Mouse (Mus musculus) adrenal gland, postnatal 14 days (tissue): ENCODE data around the gene Dll3. TPM values are rescaled to one million over a fixed set of nuclear protein-coding genes. Genes with fewer than 3 reads are reported as not detected.

ENCODE experiments used
- DNase-seq: peaks from one replicate; pipeline ENCODE4 v3.0.0; 2021; ENCODE audit warnings: mixed read lengths
- total RNA-seq: library from RNA; stranded (reverse); gene quantifications from 2 replicates; pipeline ENCODE4 v1.2.3, GENCODE M21; 2021

Gene Dll3
- total RNA-seq, 1 experiment from 2014 or later, result 0.41 TPM

DNA sequence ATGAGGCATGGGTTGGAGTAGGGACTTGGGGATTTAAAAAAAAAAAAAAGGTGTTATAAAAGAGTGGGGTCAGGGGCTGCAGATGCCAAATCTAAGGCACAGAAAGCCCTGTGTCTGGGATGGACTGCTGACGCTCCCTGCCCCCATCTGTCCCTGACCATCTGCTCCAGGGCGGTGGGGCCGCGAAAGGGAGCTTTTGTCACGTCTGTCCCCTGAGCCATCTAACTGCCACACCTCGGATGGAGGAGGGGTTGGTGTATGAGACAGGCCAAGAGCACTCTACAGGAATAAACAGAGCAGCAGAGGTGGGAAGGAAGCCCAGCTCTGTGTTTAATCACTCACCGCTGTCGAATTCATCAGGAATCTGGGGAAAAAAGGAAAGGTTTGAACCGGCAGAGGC lies 7.7 kb upstream of the Dll3 start:
- DNase-seq, result no peak

GRCm38 (mm10) chr7:28306216-28306615 lies 4.2 kb upstream of the Dll3 start:
- DNase-seq, result no peak

- peak; percentile 68 for DNase-seq
These were observed 3.6 kb upstream of the Dll3 start for GRCm38 (mm10) chr7:28305641-28306040.

DNA sequence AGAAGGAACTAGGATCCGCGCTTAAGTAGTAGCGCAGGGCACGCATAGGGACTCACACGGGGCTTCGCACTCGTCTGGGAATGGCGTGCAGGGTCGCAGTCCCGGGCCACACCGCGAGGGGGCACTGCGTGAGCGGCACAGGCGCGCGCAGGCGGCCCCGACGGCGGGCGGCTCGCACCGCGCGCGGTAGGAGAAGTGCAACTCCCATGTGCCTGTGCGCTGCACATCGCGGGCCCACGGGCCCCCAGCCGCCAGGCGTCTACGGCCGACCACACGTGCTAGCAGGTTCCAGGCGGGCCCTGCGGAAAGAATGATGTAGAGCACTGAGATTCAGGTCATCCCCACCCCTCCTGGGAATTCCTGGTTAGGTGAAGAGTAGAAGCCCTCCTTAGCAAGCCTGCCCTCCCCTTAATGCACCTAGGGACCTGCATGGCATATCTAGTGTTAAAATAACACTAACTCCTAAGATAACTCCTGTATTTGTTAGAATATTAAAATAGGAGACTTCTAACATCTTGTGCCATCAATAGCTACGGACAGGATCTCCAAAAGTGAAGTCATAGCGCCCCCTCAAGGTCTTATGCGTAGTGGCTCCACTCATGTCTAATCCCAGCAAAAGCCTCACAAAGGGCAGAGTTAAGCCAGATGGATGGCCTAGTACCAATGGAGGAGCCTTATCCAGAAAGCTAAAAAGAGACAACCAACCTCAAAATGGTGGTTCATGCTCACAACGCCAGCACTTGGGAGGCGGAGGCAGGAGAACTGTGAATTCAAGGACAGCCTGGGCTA lies 3.0 kb downstream of the Dll3 start:
- DNase-seq, result peak; percentile 75

GRCm38 (mm10) chr7:28294481-28294880 lies 7.6 kb downstream of the Dll3 start:
- peak; percentile 87 for DNase-seq

DNA sequence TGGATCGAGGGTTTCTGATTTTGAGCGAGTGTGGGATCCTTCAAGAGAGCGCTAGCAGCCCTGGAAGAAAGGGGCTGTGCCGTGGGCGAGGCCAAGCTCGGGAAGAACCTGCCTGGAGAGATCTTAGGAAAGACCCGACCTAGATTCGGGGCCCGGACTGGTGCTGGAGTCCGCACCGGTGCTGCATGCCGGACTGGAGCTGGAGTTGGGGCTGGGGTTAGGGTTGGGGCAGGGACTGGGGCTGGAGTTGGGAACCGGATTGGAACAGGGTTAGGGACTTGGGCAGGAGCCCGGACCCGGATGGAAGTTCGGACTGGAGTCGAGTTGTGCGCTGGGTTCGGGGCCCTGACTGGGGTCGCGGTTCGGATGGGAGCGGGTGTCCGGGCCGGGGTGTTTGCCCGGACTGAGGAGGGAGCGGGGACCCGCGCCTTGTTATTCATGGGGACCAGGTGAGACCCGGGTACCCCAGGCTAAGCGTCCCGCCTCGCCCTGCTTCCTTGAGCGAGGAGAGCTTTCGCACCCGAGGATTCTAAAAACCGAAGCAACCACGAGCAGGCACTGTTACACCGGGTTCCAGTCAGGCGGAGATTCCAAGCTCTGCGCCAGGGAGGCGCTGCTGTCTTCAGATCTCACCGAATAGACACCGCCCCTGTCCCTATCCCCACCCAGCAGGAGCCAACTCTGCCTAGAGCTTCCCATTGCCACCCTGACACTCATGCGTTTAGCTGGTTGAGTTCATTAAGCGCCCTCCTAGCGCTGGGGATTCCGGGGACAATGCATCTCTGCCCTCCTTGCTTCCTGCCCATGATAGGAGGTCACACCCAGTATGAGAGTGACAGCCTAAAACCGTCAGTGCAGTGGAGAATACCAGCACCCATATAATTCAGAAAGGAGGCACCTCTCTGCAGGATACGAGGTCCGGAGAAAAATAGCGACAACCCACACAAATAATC lies 11.1 kb downstream of the Dll3 start, which contains the start of gene Selenov:
TSS of gene Selenov (minus strand) at position 549 of the 953 bp plus-strand sequence.
- peak; percentile 74 for DNase-seq

DNA sequence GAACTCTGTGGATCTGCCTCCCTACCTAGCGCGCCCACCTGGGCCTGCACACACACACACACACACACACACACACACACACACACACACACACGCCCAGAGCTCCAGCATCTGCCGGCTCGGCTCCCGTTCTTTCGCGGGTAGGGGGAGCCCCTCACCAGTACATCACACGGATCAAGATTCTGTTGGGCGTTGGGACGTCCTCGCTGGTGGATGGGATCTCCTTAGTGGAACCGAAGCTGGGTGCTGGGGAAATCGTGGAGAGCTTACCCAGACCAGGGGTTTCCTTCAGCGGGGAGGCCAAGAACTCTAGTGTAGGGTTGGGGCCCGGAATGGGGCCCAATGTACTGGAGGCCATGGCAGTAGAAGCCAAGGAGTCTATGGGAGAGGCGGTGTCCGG lies 11.9 kb downstream of the Dll3 start:
- DNase-seq, result no peak

DNA sequence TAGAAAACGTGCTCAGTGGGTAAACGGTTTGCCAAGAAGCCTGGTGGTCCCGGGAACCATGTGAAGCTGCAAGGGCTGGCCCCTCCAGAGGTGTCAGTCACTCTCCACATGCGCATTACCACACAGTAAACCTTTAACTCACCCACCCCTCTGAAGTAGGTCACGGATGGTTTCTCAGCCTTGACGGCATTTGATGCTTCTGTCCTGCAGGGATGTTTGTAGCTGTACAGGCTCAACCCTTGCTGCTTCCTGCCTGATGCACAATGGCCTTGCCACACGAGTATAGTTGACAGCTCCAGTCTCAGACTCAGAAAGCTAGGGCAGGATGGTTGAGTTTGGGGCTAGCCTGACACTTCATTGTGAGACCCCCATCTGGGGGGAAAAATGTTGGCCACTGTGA lies 21.4 kb downstream of the Dll3 start:
- DNase-seq, result no peak

- DNase-seq, result no peak
These were observed 23.8 kb downstream of the Dll3 start for GRCm38 (mm10) chr7:28278279-28278652.

- DNase-seq, result peak; percentile 97
These were observed 24.3 kb downstream of the Dll3 start, which contains the start of gene Eid2b for GRCm38 (mm10) chr7:28277615-28278278. TSS of gene Eid2b (plus strand) at chr7:28277739.

GRCm38 (mm10) chr7:28277237-28277614 lies 24.8 kb downstream of the Dll3 start:
- DNase-seq, result no peak

DNA sequence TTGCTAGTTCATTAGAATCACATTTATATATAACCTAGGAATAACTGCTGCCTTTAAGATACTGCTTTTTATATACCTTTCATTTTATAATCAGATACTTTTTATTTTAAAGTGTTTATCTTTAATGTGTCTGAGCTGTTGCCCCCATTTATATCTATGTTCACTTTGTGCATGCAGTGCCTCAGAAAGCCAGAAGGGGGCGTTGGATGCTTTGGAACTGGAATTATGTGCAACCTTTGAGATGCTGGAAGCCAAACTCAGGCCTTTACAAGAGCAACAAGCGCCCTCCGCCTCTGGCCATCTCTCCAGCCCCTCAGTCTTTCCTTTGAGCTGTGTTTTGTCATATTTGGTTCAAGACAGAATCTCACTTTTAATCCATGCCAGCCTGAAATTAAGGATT lies 30.3 kb downstream of the Dll3 start:
- no peak for DNase-seq

- peak; percentile 21 for DNase-seq
These were observed 32.7 kb downstream of the Dll3 start for GRCm38 (mm10) chr7:28269355-28269754.

DNA sequence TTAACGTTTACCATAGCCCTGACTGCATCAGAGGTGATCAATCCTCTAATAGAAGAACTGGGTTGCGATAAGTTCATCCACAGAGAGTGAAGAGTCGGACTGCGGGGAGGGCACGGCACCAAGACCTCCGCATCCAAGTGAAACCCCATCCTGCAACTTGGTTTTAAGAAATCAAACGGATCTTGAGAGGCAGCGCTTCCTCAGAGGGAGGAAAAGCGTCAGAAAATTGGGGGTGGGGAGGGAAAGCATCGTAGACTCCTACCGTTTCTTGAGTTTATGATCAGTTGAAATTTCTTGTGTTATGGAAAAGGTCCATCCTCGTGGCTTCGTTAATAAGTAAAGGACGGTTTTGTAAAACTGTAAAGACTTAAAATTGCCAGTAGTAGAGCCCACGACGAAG lies 33.5 kb downstream of the Dll3 start:
- DNase-seq, result no peak

DNA sequence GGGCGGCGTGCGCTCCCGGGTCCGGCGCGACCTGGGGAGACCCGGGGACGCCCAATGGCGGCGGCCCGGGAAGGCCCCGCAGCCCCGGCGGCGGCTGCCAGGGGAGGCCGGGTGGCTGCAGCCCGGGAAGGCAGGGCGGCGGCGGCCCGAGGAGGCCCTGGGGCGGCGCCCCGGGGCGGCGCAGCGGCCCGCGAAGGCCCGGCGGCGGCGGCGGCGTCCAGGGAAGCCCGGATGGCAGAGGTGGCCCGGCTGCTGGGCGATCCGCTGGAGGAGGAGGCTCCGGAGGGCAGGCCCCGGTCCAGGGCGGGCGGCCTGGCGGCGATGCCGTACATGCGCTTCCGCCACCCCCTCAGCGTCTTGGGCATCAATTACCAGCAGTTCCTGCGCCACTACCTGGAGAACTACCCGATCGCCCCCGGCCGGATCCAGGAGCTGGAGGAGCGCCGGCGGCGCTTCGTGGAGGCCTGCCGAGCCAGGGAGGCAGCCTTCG lies 34.0 kb downstream of the Dll3 start:
- DNase-seq, result peak; percentile 84

GRCm38 (mm10) chr7:28267129-28268041 lies 34.7 kb downstream of the Dll3 start, which contains the start of gene Eid2:
TSS of gene Eid2 (plus strand) at chr7:28267881.
- DNase-seq, result peak; percentile 92

DNA sequence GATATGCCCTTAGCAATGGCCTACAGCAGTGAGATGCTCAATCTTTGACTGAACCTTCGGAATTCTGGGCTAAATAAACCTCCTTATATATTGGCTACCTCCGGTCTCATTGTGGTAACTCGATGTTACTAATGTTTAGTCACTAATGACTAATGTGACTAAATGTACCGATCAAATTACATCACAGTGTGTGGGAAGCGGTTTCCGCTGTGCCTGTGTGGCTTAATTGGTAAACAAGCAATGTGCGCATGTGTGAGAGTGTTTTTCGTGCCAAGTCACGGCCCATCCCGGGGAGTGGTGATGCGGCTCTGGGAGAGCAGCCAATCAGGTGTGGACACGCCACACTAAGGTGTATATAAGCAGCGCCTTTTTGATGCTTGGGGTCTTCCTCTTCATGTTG lies 36.6 kb downstream of the Dll3 start:
- no peak for DNase-seq

DNA sequence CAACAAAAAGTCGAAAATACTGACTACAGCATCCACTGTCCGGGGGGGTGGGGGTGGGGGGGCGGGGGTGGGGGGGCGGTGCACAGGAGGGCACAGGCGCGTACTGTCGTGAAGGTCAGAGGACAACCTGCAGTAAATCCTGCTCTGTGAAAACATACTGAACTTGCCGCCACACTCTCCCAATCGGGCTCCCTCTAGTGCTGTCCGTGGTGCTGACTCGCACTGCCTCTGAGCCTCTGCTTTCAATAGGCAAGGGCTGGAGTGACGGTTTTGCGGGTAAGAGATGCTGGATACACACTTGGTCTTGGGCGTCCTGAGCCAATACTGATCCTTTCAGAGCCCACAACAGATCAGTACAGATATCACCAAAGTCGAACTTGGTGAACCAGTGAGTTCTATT lies 38.3 kb downstream of the Dll3 start:
- DNase-seq, result peak; percentile 88

DNA sequence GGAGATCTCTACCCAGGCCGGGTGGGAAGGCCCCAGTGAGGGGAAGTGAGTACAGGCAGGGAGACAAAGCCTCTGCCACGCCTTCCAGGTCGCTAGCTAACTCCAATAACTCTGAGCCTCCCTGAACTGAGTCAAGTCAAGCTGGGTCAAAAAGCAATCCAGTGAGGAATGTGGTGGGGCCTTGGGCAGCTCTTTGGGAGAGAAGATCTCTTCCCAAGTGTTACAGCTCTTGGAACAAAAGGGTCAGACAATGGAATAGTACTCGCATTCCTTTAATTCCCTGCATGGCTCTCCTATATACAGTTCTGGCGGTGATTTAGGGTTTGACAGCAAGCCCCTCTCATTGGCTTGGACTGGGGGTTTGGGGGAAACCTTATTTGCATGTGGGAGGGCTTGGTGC lies 39.2 kb downstream of the Dll3 start:
- no peak for DNase-seq

DNA sequence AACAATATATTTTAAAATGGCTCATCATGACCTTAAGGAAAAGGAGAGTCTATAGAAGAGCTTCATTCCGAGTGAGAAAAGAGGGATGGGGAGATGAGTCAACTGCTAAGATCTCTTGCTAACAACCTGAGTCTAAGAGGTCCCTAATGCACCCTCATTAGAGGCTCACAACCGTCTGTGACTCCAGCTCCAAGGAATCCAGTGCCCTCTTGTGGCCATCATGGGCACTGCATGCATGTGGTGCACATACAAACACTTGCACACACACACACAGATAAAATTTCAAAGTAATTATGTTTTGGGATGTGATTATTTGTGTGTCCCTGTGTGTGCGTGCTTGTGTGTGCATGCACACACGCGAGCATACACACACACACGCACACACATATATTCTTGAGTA lies 46.6 kb downstream of the Dll3 start:
- no peak for DNase-seq

GRCm38 (mm10) chr7:28254591-28254990 lies 47.4 kb downstream of the Dll3 start:
- no peak for DNase-seq
